Mouse (Mus musculus) ES-Bruce4 (cell line): ENCODE data around the gene Ets2. TPM values are rescaled to one million over a fixed set of nuclear protein-coding genes. Genes with fewer than 3 reads are reported as not detected.

Source experiments
- H3K27ac ChIP-seq: 2 replicates; pipeline ENCODE4 v1.5.1; 2012; ENCODE audit warnings: low read length, inconsistent platforms; ENCODE audit not compliant: insufficient read depth
- H3K27me3 ChIP-seq: 2 replicates; pipeline ENCODE4 v1.6.1; 2012; ENCODE audit warnings: mild to moderate bottlenecking, low read length, inconsistent platforms; ENCODE audit not compliant: control insufficient read depth, poor library complexity, insufficient read depth, severe bottlenecking
- H3K36me3 ChIP-seq: 2 replicates; pipeline ENCODE4 v1.6.1; 2012; ENCODE audit warnings: inconsistent platforms, mild to moderate bottlenecking, low read length, moderate library complexity; ENCODE audit not compliant: control insufficient read depth, poor library complexity, insufficient read depth, severe bottlenecking
- H3K4me1 ChIP-seq: one replicate; pipeline ENCODE4 v1.8.1; 2011; ENCODE audit warnings: low read length; ENCODE audit not compliant: control insufficient read depth, insufficient read depth
- H3K4me3 ChIP-seq: 2 replicates; pipeline ENCODE4 v1.5.1; 2011; ENCODE audit warnings: low read depth, mild to moderate bottlenecking, low read length
- H3K9ac ChIP-seq: 2 replicates; pipeline ENCODE4 v1.6.1; 2012; ENCODE audit warnings: low read depth, mild to moderate bottlenecking, inconsistent platforms; ENCODE audit not compliant: poor library complexity, severe bottlenecking
- H3K9me3 ChIP-seq: replicated peaks from 2 replicates; pipeline ENCODE4 v1.6.1; 2012; ENCODE audit warnings: mild to moderate bottlenecking, low read length, inconsistent platforms; ENCODE audit not compliant: control insufficient read depth, poor library complexity, insufficient read depth, severe bottlenecking
- CTCF ChIP-seq: IDR thresholded peaks from one replicate; pipeline ENCODE4 v1.8.1; 2011; ENCODE audit warnings: low read depth, low read length
- EP300 ChIP-seq: IDR thresholded peaks from 2 replicates; pipeline ENCODE4 v1.6.1; 2011; ENCODE audit warnings: low read depth, low read length; ENCODE audit not compliant: insufficient read depth
- POLR2A ChIP-seq: IDR thresholded peaks from one replicate; pipeline ENCODE4 v1.8.1; 2011; ENCODE audit warnings: low read length; ENCODE audit not compliant: insufficient read depth
- polyA plus RNA-seq: library from polyadenylated mRNA; stranded (reverse); fragments of >200 nt; gene quantifications from 2 replicates; pipeline ENCODE4 v1.2.4, GENCODE M21; 2011; ENCODE audit warnings: low read depth; ENCODE audit not compliant: missing spikeins, insufficient read depth, insufficient read length

Ets2 gene
- polyA plus RNA-seq, 1 experiment = 32.5 TPM

DNA sequence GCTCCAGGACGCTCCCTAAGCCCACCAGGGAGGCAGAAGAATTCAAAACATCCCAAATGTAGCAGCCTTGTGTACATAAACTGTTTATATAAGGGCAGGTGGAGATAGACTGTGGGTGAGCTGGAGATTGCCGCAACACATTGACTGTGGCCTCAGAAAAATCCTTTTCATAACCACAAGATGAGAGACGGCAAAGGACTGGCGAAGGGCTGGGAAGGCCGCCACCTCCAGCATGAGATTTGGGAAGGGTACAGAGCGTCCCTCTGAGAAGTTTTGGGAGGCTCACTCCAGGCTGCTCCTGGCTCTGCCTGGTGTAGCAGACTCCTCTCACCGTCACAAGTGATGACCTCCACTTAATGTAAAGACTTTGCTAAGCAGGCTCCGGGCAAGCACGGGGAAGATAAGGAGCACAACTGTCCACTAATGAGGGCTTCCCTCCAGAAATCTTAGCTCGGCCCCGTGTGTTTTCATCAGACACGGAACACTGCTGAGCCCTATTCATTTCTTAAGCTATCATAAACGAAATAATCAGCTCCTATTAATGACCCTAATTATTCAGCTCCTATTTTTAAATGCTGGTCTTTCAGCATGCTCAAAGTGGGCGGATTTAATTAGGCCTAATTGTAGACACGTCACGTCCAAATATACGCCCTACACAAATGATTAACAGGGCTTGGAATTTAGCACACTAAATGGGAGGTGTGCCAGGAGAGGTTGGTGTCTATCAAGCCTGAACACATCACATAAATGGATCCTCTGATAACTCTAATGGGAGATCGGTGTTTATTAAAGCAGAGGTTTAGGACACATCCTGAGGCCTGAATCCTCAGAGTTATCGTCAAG, 33.5 kb upstream of the Ets2 start:
- Histone ChIP-seq H3K4me1 (no peaks in the 10 kb centered on the region), H3K4me3 (no peak overlapping the region), H3K9me3 (no peaks in the 10 kb centered on the region), H3K27ac (no peak overlapping the region), H3K36me3 (no peaks in the 10 kb centered on the region), H3K9ac (no peak overlapping the region), H3K27me3 (no peaks in the 10 kb centered on the region)
- no peak for TF ChIP-seq CTCF
- no peak for TF ChIP-seq EP300
- no peak for TF ChIP-seq POLR2A

DNA sequence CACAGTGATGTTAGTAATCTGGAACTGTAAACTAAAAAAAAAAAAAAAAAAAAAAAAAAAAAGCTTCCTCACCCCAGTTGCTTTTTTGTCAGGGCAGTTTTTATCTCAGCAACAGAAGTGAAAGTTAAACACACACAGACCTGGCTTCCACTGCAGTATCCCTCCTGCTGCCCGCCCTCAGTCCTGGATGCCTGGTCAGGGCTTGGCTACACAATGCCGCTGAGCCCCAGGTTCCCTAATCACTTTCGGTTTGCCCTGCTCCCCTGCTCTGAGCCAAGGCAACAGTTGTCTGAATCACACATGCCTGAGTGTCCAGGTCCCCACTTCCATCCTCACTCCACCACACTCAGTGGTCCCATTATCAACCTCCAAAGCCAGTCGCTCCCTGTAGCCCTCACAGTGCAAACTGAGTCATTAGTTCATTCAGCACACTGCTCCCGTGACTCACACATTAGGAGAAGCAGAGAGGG, 27.4 kb upstream of the Ets2 start:
- no peaks in the 10 kb centered on the region for H3K4me1 ChIP-seq
- TF ChIP-seq POLR2A (no peak), EP300 (no peak), CTCF (no peak)
- no peaks in the 10 kb centered on the region for H3K9me3 ChIP-seq
- H3K4me3 ChIP-seq = no peak overlapping the region
- no peaks in the 10 kb centered on the region for H3K36me3 ChIP-seq
- no peak overlapping the region for H3K27ac ChIP-seq
- no peak overlapping the region for H3K9ac ChIP-seq
- H3K27me3 ChIP-seq = no peaks in the 10 kb centered on the region

DNA sequence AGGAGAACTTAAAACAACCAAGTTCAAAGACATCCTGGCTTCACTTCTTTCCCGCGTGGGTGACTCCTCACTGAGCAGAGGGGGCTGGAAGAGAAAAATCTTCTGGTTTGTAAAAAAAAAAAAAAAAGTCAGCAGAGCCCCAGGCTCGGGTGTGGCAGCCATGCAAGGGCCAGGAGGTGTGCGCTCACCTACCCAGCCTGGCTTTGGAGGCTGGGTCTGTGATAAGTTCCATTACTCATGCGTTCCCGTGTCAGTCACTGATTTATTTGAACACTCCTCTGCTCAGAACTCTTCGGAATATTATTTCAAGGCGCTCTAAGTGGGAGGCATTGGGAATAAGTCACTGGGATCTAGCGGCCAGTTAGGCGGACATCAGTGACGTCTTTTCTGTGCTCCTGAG, 26.7 kb upstream of the Ets2 start:
- H3K36me3 ChIP-seq = no peaks in the 10 kb centered on the region
- no peak overlapping the region for H3K9ac ChIP-seq
- no peaks in the 10 kb centered on the region for H3K4me1 ChIP-seq
- no peak overlapping the region for H3K4me3 ChIP-seq
- no peak overlapping the region for H3K27ac ChIP-seq
- no peaks in the 10 kb centered on the region for H3K9me3 ChIP-seq
- H3K27me3 ChIP-seq = no peaks in the 10 kb centered on the region
- no peak for TF ChIP-seq EP300

DNA sequence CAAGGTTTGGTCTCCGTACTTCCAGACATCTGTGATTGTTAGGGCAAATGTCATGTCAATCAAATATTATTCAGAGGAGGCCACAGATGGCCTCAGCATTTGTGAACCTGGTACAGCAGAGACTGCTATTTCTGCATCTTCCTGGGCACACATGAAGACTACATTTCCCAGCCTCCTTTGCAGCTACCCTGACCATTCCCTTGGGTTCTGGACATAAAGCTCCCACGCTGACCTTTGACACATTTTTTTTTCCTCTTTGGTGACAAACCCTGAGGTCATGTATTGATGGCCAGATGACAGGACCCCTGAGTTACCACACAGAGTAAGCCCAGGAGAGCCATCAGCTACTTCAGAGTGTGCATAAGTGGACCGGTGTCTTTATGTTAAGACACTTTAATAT, 25.2 kb upstream of the Ets2 start:
- no peaks in the 10 kb centered on the region for H3K9me3 ChIP-seq
- no peaks in the 10 kb centered on the region for H3K36me3 ChIP-seq
- H3K9ac ChIP-seq = no peak overlapping the region
- no peak overlapping the region for H3K27ac ChIP-seq
- H3K4me1 ChIP-seq = no peaks in the 10 kb centered on the region
- TF ChIP-seq EP300 (no peak), CTCF (no peak), POLR2A (no peak)
- no peaks in the 10 kb centered on the region for H3K27me3 ChIP-seq
- no peak overlapping the region for H3K4me3 ChIP-seq

DNA sequence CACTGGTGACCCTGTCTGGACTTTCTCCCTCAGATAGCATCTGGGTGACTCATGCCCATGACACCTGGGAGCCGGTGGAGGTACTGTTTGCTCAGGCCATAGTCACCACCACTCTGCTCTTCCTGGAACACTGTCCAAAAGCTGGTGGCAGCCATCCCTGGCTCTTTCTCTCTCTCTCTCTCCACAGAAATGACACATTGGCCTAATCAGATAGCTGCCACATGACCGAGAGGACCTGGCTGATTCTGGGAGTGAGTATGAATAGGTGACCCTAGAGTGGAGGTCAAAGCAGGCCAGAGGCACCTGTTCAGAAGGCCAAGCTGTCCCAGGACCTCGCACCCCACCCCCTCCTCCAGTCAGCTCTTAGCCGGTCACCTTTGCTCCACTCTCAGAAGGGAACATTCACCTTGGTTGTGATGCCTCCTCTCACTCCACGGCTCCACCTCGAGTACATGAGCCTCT, 19.4 kb upstream of the Ets2 start:
- TF ChIP-seq CTCF (no peak), EP300 (no peak), POLR2A (no peak)
- Histone ChIP-seq H3K4me3 (no peak overlapping the region), H3K36me3 (no peaks in the 10 kb centered on the region)

DNA sequence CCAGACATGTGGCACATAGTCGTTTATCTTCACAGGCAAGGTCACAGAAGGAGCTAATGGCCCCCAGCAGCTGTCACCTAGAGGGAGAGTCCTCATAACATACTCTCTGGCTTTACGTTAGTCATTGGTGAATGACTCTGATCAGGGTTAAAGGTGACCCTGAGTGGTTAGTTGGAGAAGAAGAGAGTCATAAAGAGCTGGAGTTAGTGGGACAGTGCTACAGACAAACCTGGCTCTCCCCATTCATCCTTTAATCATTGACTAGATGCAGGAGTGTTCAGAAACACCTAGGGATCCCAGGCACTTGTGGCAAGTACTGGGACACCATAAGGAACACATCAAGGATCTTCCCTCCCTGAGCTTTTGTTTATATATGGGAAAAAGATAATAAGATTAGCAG, 16.1 kb upstream of the Ets2 start:
- Histone ChIP-seq H3K4me3 (no peak overlapping the region), H3K27me3 (no peaks in the 10 kb centered on the region), H3K4me1 (peaks cover 2% of the 10 kb centered on the region), H3K27ac (no peak overlapping the region), H3K36me3 (no peaks in the 10 kb centered on the region), H3K9ac (no peak overlapping the region), H3K9me3 (no peaks in the 10 kb centered on the region)
- TF ChIP-seq POLR2A (no peak), CTCF (no peak), EP300 (no peak)

More for the DNA sequence above, 19.4 kb upstream of the Ets2 start:
- Histone ChIP-seq H3K9me3 (no peaks in the 10 kb centered on the region), H3K27me3 (no peaks in the 10 kb centered on the region), H3K4me1 (peaks cover 2% of the 10 kb centered on the region), H3K9ac (no peak overlapping the region), H3K27ac (no peak overlapping the region)
